Mouse (Mus musculus) T-helper 2 cell (primary cell): ENCODE measurements around the gene Katnal1.

Experiments
- in situ Hi-C: fragments of 300-600 bp; cut with MboI, MseI; formaldehyde crosslinking; loops from one replicate; pipeline ENCODE4 v1.15.1; 2025; ENCODE audit warnings: high pct_unique_total_duplicates

The Katnal1 gene

DNA sequence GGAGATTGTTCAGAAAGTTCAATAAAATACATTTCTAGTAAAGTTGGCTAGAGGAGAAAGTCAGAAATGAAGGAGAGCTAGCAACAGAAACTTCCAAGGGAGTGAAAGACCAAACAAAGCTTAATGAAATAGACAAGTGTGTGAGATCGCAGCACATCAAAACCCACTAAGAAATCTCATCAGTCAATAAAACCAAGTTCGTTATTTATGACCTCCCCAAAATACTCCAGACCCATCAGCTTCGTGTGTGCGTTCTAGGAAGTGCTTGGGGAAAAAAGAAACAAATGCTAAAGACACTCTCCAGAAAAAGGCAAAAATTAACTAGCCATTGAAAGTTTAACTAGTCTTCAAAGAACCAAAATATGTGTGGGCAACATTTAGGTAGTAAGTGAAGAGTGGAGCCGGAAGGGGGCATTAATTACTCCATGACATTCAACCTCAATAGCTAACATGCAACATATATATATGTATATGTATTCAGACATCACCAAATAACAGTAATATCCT is 1.4 kb downstream of the Katnal1 start:
- in situ Hi-C loops = no loop called here

DNA sequence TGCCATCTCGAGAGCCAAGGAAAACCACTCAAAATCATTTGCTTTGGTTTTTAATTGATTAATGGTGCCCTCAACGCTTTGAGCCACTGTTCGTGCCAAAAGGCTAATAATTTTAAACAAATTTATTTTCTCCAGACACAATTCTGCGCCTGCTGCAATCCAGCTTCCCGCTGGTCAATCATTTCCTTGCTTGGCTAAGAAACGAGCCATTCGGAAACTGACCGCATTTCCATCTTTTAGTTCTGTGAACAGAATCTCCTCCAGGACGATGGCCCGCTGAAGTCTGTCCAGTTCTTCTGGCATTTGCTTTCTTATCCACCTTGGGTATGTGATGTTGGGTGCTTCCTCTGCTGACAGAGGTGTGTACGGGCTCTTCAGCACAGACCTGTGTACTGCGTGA is 4.5 kb downstream of the Katnal1 start:
- in situ Hi-C loops = loop anchor here (25.0 kb wide), 1 partner anchor 1537 kb away; no protein-coding TSS in a partner anchor

- in situ Hi-C loops = loop anchor here (25.0 kb wide), 1 partner anchor 1537 kb away; no protein-coding TSS in a partner anchor
These were observed 5.1 kb downstream of the Katnal1 start for GRCm38 (mm10) chr5:148924051-148924450.

DNA sequence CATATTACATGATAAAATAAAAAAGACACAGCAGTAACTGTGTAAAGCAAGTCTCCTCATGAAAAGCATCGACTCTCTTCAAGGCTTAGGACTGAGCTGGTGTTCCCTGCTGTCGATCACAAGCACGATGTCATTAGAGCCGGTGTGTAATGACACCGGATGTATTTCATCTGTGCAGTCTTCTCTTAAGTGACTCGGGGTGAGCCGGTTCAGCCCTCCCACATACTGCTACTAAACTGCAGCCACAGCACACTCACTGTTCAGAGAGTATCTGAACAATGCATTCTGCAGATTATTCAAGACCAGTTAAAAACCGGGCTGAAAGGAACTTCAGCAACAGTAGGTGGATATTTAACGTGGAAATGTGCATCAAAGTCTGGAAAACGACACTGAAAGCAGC is 5.7 kb downstream of the Katnal1 start:
- in situ Hi-C loops = loop anchor here (25.0 kb wide), 1 partner anchor 1536 kb away; no protein-coding TSS in a partner anchor

DNA sequence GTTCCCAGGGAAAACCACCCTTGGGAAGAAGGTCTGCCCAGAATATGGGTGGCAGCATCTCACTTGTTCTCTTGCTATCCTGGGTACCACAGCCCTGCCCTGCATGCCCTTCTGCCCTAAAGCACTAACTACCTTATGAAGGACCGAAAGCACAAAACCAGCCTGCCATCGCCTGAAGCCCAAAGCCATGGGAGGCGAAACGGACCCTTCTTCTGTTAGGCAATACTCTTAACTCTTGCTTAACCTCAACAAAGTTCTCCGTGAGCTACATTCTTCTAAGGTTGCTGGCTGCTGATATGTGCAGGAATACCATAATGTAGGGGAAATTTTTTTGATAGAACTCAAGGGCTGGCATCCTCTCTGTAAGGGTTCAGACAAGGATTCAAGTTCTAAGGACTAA is 6.3 kb downstream of the Katnal1 start:
- in situ Hi-C loops = loop anchor here (25.0 kb wide), 1 partner anchor 1535 kb away; no protein-coding TSS in a partner anchor

- in situ Hi-C loops = loop anchor here (25.0 kb wide), 1 partner anchor 1531 kb away; no protein-coding TSS in a partner anchor
These were observed 11.1 kb downstream of the Katnal1 start for GRCm38 (mm10) chr5:148918049-148918448.

- in situ Hi-C loops = loop anchor here (25.0 kb wide), 1 partner anchor 1529 kb away; no protein-coding TSS in a partner anchor
These were observed 12.3 kb downstream of the Katnal1 start for GRCm38 (mm10) chr5:148916775-148917174.

GRCm38 (mm10) chr5:148912262-148912661 is 16.9 kb downstream of the Katnal1 start:
- in situ Hi-C loops = loop anchor here (5.0 to 25.0 kb wide), 2 partner anchors 635 to 1525 kb away; no protein-coding TSS in a partner anchor

- in situ Hi-C loops = loop anchor here (5.0 to 25.0 kb wide), 2 partner anchors 637 to 1523 kb away; no protein-coding TSS in a partner anchor
These were observed 19.1 kb downstream of the Katnal1 start for GRCm38 (mm10) chr5:148910066-148910465.

DNA sequence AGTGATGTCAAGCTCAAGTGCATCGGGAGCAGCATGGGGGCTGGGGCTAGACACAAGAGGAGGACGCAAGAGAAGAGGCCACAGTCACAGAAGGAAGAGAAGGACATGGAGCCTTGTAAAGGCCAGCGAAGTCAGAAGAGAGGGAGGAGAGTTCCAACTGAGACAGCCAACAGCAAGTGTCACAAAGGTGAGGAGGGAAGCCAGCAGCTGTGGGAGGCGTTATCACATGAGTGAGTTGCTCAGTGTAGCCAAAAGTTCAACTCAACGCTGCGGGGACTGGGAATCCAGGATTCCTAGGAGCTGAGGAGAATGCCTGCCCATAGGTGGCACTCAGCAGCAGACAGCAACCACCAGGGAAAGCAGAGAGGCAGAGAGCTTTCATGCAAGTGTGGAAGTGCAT is 19.7 kb downstream of the Katnal1 start:
- in situ Hi-C loops = loop anchor here (10.0 to 25.0 kb wide), 2 partner anchors 1245 to 1522 kb away; no protein-coding TSS in a partner anchor

GRCm38 (mm10) chr5:148909057-148909395 is 20.1 kb downstream of the Katnal1 start:
- in situ Hi-C loops = loop anchor here (10.0 to 25.0 kb wide), 2 partner anchors 1244 to 1522 kb away; no protein-coding TSS in a partner anchor

DNA sequence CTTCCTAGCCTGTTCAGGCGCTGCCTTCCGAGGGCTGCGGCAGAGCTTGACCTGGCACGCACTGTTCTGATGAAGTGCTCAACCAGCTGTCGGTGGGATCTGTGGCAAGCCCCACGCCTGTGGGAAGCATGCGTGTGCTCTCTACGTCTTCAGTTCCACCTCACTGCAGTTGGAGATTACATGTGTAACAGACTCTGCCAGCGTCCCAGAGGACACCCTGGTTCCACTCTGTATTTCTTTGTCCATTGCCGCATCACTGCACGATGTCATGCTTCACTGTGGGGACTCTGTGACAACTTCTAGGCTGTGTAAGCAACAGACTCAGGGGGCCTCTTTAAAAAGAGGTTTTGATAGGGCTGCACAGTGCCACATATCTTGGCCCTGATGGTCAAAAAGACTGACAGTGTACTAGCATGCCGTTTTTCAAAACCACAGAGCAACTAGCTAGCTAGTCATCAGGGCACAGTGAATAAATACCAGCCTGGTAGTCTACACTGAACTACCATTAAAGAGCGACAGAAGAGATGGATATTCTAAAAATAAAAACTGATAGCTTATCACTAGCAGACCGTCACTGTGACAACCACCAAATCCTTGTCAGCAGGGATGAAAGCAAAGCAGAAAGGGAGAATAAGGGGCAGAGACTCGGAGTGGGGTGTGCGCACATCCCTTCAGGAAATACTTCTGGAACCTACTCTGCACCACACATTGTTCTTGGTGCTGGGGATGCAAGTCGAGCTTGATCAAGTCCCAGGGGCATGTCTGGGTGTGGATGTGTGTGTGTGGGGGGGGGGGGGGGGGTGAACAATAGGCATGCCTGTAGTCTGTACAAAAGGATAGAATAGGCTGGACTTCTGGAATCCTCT is 20.7 kb downstream of the Katnal1 start:
- in situ Hi-C loops = loop anchor here (10.0 to 25.0 kb wide), 2 partner anchors 1244 to 1521 kb away; no protein-coding TSS in a partner anchor

DNA sequence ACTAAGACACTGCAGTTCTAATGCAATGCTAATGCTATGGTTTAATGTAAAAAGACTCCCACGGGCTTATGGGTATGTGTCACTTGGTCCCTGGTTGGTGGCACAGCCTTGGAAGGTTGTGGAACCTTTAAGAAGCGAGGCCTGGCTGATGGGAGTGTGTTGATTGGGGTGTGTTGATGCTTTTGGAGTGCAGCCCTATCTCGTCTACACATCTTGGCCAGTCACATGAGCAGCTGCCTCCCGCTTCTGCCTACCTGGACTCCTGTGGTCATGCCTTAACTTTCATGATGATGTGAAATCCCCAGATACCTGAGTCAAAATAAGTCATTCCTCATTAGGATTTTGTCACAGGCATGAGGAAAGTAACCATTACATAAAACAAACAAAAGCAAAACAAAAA is 22.8 kb downstream of the Katnal1 start:
- in situ Hi-C loops = loop anchor here (10.0 to 25.0 kb wide), 2 partner anchors 1242 to 1519 kb away; no protein-coding TSS in a partner anchor

DNA sequence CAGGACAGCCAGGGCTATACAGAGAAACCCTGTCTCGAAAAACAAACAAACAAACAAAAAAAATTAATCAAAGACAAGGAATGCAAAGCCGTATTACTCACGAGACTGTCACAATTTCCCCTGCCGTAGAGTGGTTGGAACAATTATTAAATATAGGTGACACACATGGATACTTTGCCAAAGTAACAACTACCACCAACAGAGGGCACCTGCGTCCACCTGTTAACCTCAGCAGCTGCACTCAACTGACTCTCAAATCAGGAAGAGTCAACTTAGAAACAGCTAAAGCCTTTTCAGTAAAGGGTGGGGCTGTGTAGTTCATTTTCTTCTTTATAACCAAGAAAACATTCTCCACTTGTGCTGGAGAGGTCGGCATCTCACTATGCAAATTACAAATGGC is 24.3 kb downstream of the Katnal1 start:
- in situ Hi-C loops = loop anchor here (10.0 to 25.0 kb wide), 2 partner anchors 1240 to 1518 kb away; no protein-coding TSS in a partner anchor

- in situ Hi-C loops = no loop called here
These were observed 29.8 kb downstream of the Katnal1 start for GRCm38 (mm10) chr5:148899361-148899760.

GRCm38 (mm10) chr5:148897941-148898417 is 31.1 kb downstream of the Katnal1 start:
- in situ Hi-C loops = no loop called here

- in situ Hi-C loops = no loop called here
These were observed 31.9 kb downstream of the Katnal1 start for GRCm38 (mm10) chr5:148897069-148897702.

GRCm38 (mm10) chr5:148896515-148896914 is 32.6 kb downstream of the Katnal1 start:
- in situ Hi-C loops = no loop called here

DNA sequence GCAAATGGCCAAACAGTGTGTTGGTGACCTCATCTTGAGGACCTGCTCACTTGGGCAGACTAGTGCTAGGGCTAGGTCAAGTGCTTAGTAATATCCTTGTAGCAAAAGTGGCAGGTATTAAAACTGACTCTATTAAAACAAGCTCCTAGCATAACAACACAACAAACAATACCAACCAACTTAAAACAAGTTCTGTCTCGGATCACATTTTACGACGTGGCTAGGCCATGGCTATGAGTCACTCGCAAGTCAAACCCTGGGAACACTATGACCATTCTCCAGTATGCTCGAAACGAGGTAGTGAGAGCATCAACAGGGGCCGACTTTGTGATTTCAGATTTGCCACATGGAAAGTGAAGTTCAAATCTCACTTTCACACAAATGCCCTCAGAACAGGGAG is 33.3 kb downstream of the Katnal1 start:
- in situ Hi-C loops = no loop called here

GRCm38 (mm10) chr5:148895034-148895433 is 34.1 kb downstream of the Katnal1 start:
- in situ Hi-C loops = no loop called here

DNA sequence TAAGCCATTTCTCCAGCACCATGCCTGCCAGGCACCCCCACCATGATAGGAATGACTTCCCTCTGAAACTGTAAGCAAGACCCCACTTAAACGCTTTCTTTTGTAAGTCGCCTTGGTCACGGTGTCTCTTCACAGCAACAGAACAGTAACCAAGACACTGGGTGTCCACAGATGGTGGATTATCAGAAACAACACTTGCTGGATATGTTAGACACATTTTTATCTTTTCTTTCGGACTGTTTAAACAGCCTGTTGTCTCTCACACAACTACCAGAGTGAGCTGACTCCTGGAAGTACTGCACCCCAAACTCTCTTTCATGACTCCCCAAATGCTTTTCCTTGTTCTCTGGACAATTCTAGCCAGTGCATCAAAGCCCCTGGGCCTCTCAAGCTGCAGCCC is 38.9 kb downstream of the Katnal1 start:
- in situ Hi-C loops = no loop called here

- in situ Hi-C loops = no loop called here
These were observed 41.1 kb downstream of the Katnal1 start for GRCm38 (mm10) chr5:148888032-148888431.
